Mouse (Mus musculus) E14TG2a.4 (cell line): Measurements from ENCODE around the gene Prtg.

ENCODE experiments used
- H3K27me3 ChIP-seq: 2 replicates; pipeline ENCODE4 v1.6.1; 2014; ENCODE audit warnings: low read length, control low read depth; ENCODE audit not compliant: insufficient read depth
- H3K36me3 ChIP-seq: 2 replicates; pipeline ENCODE4 v1.6.1; 2014; ENCODE audit warnings: low read length, control low read depth; ENCODE audit not compliant: insufficient read depth
- H3K4me1 ChIP-seq: replicated peaks from 2 replicates; pipeline ENCODE4 v1.6.1; 2014; ENCODE audit warnings: low read depth, low read length, control low read depth
- H3K4me3 ChIP-seq: replicated peaks from 2 replicates; pipeline ENCODE4 v1.5.1; 2014; ENCODE audit warnings: mild to moderate bottlenecking, low read length
- H3K9me3 ChIP-seq: 2 replicates; pipeline ENCODE4 v1.6.1; 2014; ENCODE audit warnings: low read length, control low read depth
- CTCF ChIP-seq: conservative IDR thresholded peaks from 2 replicates; pipeline ENCODE4 v1.5.1; 2014; ENCODE audit warnings: low read length
- NANOG ChIP-seq: IDR thresholded peaks from 2 replicates; pipeline ENCODE4 v1.6.1; 2014; ENCODE audit warnings: borderline replicate concordance, low read length, mixed read lengths
- POU5F1 ChIP-seq: IDR thresholded peaks from 2 replicates; pipeline ENCODE4 v1.6.1; 2014; ENCODE audit warnings: low read length, borderline replicate concordance

Prtg gene

DNA sequence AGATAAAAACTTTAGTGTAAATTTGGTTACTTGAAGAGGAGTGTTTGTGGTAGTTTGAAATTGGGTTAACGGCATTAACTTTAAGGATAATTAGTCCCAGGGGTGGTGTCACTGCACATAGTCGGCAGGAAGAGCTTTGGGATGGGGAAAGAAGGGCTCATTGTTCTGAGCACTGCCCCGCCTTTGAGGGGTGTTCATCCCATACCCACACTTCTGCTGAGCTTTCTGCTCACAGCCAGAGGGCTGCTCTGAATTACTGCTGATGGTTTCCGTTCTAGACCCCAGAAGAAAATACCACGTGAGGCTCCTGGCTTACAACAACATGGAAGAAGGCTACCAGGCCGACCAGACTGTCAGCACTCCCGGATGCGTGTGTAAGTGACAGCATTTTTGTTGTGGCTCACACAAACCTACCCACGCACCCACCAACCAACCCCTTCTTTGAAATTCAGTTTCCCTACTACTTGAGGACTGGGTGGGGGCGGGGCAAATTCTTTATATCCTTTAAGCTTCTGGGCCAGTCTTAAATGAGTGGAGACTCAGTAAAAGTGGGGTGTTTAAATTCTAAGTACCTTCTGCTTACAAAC lies 83.9 kb downstream of the Prtg start:
- TF ChIP-seq NANOG (no peak), CTCF (no peak), POU5F1 (no peak)
- Histone ChIP-seq H3K4me3 (no peak overlapping the region), H3K4me1 (peaks cover 30% of the 10 kb centered on the region), H3K27me3 (no peaks in the 10 kb centered on the region), H3K36me3 (peaks cover 10% of the 10 kb centered on the region; the same call in 1 of the 2 replicates), H3K9me3 (no peaks in the 10 kb centered on the region)

DNA sequence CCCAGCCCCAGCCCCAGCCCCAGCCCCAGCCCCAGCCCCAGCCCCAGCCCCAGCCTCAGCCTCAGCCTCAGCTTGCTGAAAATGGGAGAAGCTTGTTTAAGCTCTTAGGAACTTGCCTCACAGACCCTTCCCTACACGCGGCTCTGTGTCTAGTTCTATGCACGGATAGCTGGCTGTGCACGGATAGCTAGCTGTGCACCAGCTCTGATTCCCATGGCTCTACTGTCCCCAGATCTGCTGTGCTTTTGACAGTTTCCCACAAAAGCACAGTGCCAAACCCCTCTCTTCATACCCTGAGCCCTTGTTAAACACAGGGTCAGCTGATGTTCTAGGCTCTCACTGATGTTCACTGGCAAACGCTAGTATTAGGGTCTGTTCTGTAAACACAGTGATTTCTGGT lies 86.1 kb downstream of the Prtg start:
- no peaks in the 10 kb centered on the region for H3K9me3 ChIP-seq
- no peak overlapping the region for H3K4me3 ChIP-seq
- peaks cover 10% of the 10 kb centered on the region; the same call in 1 of the 2 replicates for H3K36me3 ChIP-seq
- no peaks in the 10 kb centered on the region for H3K27me3 ChIP-seq
- peaks cover 23% of the 10 kb centered on the region for H3K4me1 ChIP-seq
- no peak for TF ChIP-seq POU5F1
- no peak for TF ChIP-seq CTCF
- TF ChIP-seq NANOG, result no peak

GRCm38 (mm10) chr9:72894796-72895352 lies 88.2 kb downstream of the Prtg start:
- no peak overlapping the region for H3K4me3 ChIP-seq
- TF ChIP-seq NANOG (no peak), CTCF (peak; percentile 57)
- H3K27me3 ChIP-seq, result no peaks in the 10 kb centered on the region
- peaks cover 19% of the 10 kb centered on the region for H3K4me1 ChIP-seq
- no peaks in the 10 kb centered on the region for H3K9me3 ChIP-seq
- peaks cover 10% of the 10 kb centered on the region; the same call in 1 of the 2 replicates for H3K36me3 ChIP-seq

DNA sequence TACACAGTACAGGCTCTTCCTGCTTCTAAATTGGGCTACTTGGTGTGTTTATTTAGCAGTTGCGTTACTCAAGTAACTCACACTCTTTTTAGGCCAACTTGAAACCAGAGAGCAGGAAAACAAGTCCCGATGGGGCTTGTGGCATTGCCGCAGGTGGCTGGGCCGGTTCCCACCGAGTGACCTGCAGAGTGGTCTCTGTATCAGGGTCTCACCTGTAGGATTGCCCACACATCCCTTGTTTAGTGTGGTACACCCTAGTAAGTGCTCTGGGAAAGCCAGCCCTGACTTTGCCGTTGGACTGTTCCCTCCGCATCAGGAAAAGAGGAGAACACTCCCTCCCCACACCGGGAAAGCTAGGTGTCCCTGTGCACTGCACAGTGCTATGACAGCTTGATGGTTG lies 95.4 kb downstream of the Prtg start:
- Histone ChIP-seq H3K36me3 (peaks cover 3% of the 10 kb centered on the region), H3K9me3 (no peaks in the 10 kb centered on the region), H3K27me3 (no peaks in the 10 kb centered on the region), H3K4me1 (peaks cover 11% of the 10 kb centered on the region), H3K4me3 (no peak overlapping the region)
- TF ChIP-seq POU5F1, result no peak
- TF ChIP-seq NANOG, result no peak
- TF ChIP-seq CTCF, result no peak

GRCm38 (mm10) chr9:72902611-72903010 lies 95.9 kb downstream of the Prtg start:
- Histone ChIP-seq H3K4me1 (peaks cover 17% of the 10 kb centered on the region), H3K36me3 (peaks cover 5% of the 10 kb centered on the region), H3K4me3 (no peak overlapping the region), H3K27me3 (no peaks in the 10 kb centered on the region), H3K9me3 (no peaks in the 10 kb centered on the region)
- TF ChIP-seq POU5F1, result no peak
- TF ChIP-seq NANOG, result no peak
- TF ChIP-seq CTCF, result no peak

DNA sequence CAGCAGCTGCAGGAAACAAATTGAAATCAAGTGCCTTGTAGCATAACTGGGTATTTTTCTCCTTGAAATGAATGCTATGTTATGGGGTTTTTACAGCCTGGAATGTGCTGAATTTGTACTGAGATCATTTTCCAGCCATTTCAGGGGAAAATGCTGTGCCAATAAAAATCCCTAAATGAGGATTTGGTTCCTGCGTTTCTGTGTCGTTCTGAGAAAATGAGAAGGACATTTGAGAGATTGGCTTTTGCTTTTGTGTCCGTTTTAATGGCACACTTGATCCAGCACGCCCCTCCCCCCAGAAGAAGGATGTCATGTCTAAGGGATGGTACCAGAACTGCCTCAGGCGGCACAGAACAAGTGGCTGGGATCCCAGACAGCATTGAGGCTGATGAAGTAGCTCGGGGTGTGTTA lies 100.0 kb downstream of the Prtg start:
- Histone ChIP-seq H3K4me1 (peaks cover 30% of the 10 kb centered on the region), H3K27me3 (no peaks in the 10 kb centered on the region), H3K4me3 (no peak overlapping the region), H3K36me3 (peaks cover 14% of the 10 kb centered on the region), H3K9me3 (no peaks in the 10 kb centered on the region)
- TF ChIP-seq CTCF, result no peak
- TF ChIP-seq POU5F1, result no peak
- TF ChIP-seq NANOG, result no peak

DNA sequence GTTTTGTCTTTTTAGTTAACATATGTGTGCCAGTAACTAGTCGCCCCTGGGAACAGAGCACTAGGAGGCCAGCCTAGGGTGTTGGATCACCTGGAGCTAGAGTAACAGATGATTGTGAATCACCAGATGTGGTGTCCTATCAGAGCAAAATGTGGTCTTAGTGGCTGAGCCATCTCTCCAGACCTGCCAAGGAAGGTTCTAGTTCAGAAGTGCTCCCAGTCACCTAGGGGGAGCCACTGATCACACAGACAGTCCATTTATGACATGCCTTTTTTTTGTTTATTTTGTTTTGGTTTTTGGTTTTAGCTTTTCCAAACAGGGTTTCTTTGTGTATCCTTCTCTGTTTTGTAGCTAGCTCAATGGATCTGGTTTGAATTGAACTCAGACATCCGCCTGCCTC lies 104.7 kb downstream of the Prtg start:
- H3K9me3 ChIP-seq, result no peaks in the 10 kb centered on the region
- peaks cover 49% of the 10 kb centered on the region for H3K4me1 ChIP-seq
- no peak for TF ChIP-seq NANOG
- peak; percentile 22; the same call in 1 of the 2 replicates for TF ChIP-seq CTCF
- no peak for TF ChIP-seq POU5F1
- peak overlapping the region; percentile 65 for H3K4me3 ChIP-seq
- H3K27me3 ChIP-seq, result peaks cover 7% of the 10 kb centered on the region
- H3K36me3 ChIP-seq, result peaks cover 10% of the 10 kb centered on the region

GRCm38 (mm10) chr9:72913551-72913950 lies 106.9 kb downstream of the Prtg start:
- TF ChIP-seq CTCF (no peak), NANOG (no peak), POU5F1 (no peak)

DNA sequence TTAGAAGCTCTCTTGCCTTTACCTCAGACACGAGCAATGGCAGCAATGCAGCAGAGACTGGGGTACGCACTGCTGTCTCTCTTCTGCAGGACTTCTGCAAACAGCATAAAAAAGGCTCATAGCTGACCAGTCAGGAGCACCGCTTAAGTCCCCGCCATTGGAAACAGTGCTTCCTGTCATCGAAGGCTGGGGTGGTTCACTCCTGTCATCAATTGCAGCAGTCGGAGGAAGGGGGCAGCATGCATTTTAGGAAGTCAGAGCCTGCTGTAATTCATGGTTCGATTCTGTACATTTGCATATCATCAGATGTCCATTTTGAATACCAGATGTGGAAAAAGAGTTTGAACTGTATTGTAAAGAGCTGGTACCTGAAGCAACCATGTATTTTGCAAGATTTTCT lies 109.1 kb downstream of the Prtg start:
- TF ChIP-seq CTCF (no peak), POU5F1 (no peak), NANOG (no peak)
- Histone ChIP-seq H3K36me3 (no peaks in the 10 kb centered on the region), H3K4me1 (peaks cover 32% of the 10 kb centered on the region), H3K4me3 (no peak overlapping the region), H3K27me3 (peaks cover 7% of the 10 kb centered on the region), H3K9me3 (peaks cover 6% of the 10 kb centered on the region)

More at GRCm38 (mm10) chr9:72913551-72913950, 106.9 kb downstream of the Prtg start:
- Histone ChIP-seq H3K27me3 (peaks cover 7% of the 10 kb centered on the region), H3K9me3 (no peaks in the 10 kb centered on the region), H3K4me1 (peaks cover 33% of the 10 kb centered on the region), H3K36me3 (peaks cover 3% of the 10 kb centered on the region; the same call in 1 of the 2 replicates), H3K4me3 (peak overlapping the region; percentile 21; the same call in 1 of the 2 replicates)
